Mouse (Mus musculus) hindbrain, embryonic 15.5 days (tissue): ENCODE data around the gene Ccdc88b. TPM values are rescaled to one million over a fixed set of nuclear protein-coding genes. Genes with fewer than 3 reads are reported as not detected.

ENCODE experiments used
- ATAC-seq: fragments of 200-750 bp; cut with Nextera tagmentation; 2 replicates; pipeline ENCODE4 v1.8.0; 2017; ENCODE audit warnings: low read depth, moderate number of reproducible peaks, moderate TSS enrichment; ENCODE audit not compliant: low FRiP score
- H3K27ac ChIP-seq: fragments of 300-500 bp; sonication (generic); replicated peaks from 2 replicates; pipeline ENCODE4 v1.5.1; 2015; ENCODE audit warnings: mild to moderate bottlenecking, inconsistent platforms
- H3K27me3 ChIP-seq: fragments of 300-500 bp; sonication (generic); 2 replicates; pipeline ENCODE4 v1.6.1; 2015; ENCODE audit warnings: control low read depth, inconsistent platforms
- H3K36me3 ChIP-seq: fragments of 300-500 bp; sonication (generic); 2 replicates; pipeline ENCODE4 v1.6.1; 2015; ENCODE audit warnings: control low read depth, inconsistent platforms
- H3K4me1 ChIP-seq: fragments of 300-500 bp; sonication (generic); replicated peaks from 2 replicates; pipeline ENCODE4 v1.6.1; 2015; ENCODE audit warnings: control low read depth, inconsistent platforms
- H3K4me2 ChIP-seq: fragments of 300-500 bp; sonication (generic); 2 replicates; pipeline ENCODE4 v1.6.1; 2015; ENCODE audit warnings: moderate library complexity, mild to moderate bottlenecking, inconsistent platforms
- H3K4me3 ChIP-seq: fragments of 300-500 bp; sonication (generic); 2 replicates; pipeline ENCODE4 v1.5.1; 2015; ENCODE audit warnings: mild to moderate bottlenecking, inconsistent platforms
- H3K9ac ChIP-seq: fragments of 300-500 bp; sonication (generic); 2 replicates; pipeline ENCODE4 v1.6.1; 2015; ENCODE audit warnings: inconsistent platforms
- H3K9me3 ChIP-seq: fragments of 300-500 bp; sonication (generic); 2 replicates; pipeline ENCODE4 v1.6.1; 2016; ENCODE audit warnings: control low read depth, inconsistent platforms
- WGBS: fragments of 180-500 bp; shearing (Covaris S2); methylation state at CpG from one replicate; pipeline ENCODE4 v1.1.7; 2015; 5-methylcytosine and 5-hydroxymethylcytosine counted together
- polyA plus RNA-seq: library from polyadenylated mRNA; unstranded; fragments of >200 nt; fragmentation: Nextera tagmentation; extraction: Ambion mirVana; gene quantifications from 2 replicates; pipeline ENCODE4 v1.2.1, GENCODE M21; 2015

The Ccdc88b gene
- polyA plus RNA-seq, 1 experiment from 2014 or later, result 1.1 TPM

DNA sequence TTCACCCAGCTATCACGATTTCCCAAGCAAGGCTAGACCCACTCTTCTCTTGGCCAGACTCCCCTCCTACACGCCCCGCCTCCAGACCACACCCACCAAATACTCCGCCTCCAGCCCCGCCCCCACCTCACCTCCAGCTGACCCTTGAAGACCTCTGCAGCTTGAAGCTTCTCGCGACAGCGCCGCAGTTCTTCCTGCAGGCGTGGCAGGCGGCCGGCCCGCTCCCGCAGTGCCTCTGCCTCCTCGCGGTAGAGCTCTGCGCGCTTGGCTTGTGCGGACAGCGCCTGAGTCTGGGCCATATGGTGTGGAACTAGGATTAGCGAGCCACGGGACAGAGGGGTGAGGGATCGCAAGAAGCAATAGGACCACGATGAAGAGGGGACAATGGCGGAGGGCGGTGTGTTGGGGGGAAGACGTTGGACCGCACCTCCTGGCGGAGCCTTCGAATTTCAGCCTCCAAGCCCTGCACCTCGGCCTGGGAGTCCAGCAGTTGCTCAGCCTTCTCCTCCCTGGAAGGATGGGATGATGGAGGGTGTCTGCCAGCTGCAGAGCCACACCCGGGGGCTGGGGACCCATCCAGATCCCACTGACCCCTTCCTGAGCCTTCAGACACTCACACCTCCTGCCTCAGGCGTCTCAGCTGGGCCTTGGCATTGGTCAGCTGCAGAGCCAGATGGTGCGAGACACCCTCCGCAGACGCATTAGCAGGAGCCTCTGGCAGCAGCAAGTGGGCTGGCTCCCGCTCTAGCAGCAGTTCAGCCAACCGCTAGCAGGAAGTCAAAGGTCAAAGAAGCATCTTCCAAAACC, 2.6 kb downstream of the Ccdc88b start:
- Histone ChIP-seq H3K4me1 (peaks cover 24% of the 10 kb centered on the region), H3K9ac (no peak overlapping the region), H3K4me3 (peak overlapping the region; percentile 15; the same call in 1 of the 2 replicates), H3K36me3 (no peaks in the 10 kb centered on the region), H3K9me3 (no peaks in the 10 kb centered on the region), H3K27me3 (peaks cover 2% of the 10 kb centered on the region), H3K4me2 (peak overlapping the region; percentile 48), H3K27ac (0 out of 2 replicates have a peak overlapping the region, but pooled peaks have one; percentile 23)
- peak; percentile 55 for ATAC-seq
- WGBS, result 8% methylated on average over 38 of the region's 38 CpGs

DNA sequence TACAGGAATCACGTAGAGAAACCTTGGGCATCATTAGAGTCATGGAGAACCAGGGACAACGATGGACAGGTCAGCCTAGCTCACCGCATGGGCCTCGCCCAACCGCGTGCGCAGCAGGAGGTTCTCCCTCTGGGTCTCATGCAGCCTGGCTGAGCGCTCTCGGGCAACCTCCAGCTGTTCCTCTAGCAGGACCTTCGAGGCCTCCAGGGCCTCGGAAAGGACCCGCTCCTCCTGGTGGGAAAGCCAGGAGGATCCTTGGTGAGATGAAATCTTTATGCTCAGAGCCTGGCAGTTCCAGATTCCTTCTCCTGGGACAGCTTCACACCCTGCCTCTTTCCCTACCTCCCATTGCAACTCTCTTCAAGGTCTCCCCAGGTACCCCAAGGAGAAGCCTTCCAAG, 3.4 kb downstream of the Ccdc88b start:
- Histone ChIP-seq H3K36me3 (no peaks in the 10 kb centered on the region), H3K27me3 (peaks cover 3% of the 10 kb centered on the region), H3K9ac (no peak overlapping the region), H3K27ac (no peak overlapping the region), H3K4me1 (peaks cover 24% of the 10 kb centered on the region), H3K9me3 (no peaks in the 10 kb centered on the region), H3K4me2 (peak overlapping the region; percentile 48; the same call in 1 of the 2 replicates), H3K4me3 (no peak overlapping the region)
- WGBS, result 91% methylated on average over 12 of the region's 12 CpGs
- no peak for ATAC-seq

GRCm38 (mm10) chr19:6853903-6854302, 4.1 kb downstream of the Ccdc88b start:
- peaks cover 24% of the 10 kb centered on the region for H3K4me1 ChIP-seq
- no peak overlapping the region for H3K27ac ChIP-seq
- H3K9me3 ChIP-seq, result no peaks in the 10 kb centered on the region
- no peak for ATAC-seq
- H3K4me2 ChIP-seq, result no peak overlapping the region
- H3K27me3 ChIP-seq, result peaks cover 11% of the 10 kb centered on the region
- no peak overlapping the region for H3K4me3 ChIP-seq
- H3K36me3 ChIP-seq, result no peaks in the 10 kb centered on the region
- 82% methylated on average over 8 of the region's 8 CpGs for WGBS
- no peak overlapping the region for H3K9ac ChIP-seq

DNA sequence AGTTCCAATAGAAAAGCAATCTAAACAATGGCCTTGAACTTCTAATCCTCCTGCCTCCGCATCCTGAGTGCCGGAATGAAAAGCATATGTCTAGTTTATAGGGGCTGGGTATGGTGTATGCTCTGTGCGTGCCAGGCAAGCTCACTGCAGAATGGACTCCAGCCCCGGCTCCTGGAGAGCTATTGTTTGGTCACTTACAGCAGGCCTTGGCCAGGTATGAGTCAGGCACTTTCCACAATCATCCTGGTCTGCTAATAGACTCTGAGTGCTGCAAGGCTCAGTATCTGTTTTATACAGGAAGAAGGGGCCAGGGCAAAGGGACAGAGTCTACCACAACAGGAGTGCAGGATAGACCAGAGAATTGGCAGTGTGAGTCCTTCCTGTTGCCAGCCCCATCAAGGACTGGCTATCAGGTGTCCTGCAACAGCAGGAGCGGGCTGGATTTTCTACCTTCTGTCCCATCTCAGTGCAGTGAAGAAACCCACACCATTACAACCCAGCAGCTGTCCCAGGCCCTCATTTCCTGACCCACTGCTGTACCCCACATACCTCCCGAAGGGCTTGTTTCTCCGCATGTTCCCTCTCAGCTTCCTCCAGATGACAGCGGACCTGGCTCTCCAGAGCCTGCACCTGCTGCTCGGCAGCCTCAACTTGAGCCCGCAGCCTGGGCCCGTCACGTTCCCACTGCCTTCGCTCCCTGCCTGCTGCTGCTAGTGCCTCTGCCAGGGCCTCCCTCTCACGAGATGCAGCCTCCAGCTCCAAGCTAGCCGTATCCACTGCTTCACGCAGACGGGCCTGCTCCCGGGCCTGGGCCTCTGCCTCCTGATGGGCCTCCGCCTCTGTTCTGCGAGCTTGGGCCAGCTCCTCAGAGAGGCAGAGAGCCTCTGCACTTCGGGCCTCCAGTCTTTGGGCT, 5.4 kb downstream of the Ccdc88b start:
- no peak overlapping the region for H3K27ac ChIP-seq
- H3K4me1 ChIP-seq, result peaks cover 33% of the 10 kb centered on the region
- H3K4me3 ChIP-seq, result no peak overlapping the region
- H3K36me3 ChIP-seq, result no peaks in the 10 kb centered on the region
- WGBS, result 79% methylated on average over 21 of the region's 21 CpGs
- H3K9me3 ChIP-seq, result no peaks in the 10 kb centered on the region
- H3K4me2 ChIP-seq, result no peak overlapping the region
- ATAC-seq, result no peak
- H3K9ac ChIP-seq, result no peak overlapping the region
- peaks cover 23% of the 10 kb centered on the region for H3K27me3 ChIP-seq

DNA sequence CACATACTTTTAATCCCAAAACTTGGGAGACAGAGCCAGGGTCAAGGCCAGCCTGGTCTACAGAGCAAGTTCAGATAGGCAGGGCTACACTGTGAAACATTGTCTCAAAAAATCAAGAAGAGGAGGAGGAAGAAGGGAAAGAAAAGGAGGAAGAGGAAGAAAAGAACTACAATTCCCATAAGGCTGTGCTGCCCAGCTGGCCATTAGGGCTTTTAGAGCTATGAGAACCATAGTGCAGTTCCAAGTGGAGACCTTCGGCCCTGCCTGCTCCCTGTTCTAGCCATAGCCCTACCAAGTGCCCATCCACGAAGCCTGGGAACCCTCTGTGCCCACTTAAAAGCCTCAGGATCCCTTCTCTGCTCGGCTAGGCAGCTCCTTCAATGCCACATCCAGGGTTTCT, 6.5 kb downstream of the Ccdc88b start:
- H3K4me2 ChIP-seq, result no peak overlapping the region
- no peak overlapping the region for H3K27ac ChIP-seq
- no peak for ATAC-seq
- H3K9me3 ChIP-seq, result no peaks in the 10 kb centered on the region
- peaks cover 29% of the 10 kb centered on the region for H3K4me1 ChIP-seq
- H3K36me3 ChIP-seq, result no peaks in the 10 kb centered on the region
- peaks cover 34% of the 10 kb centered on the region for H3K27me3 ChIP-seq
- 81% methylated on average over 3 of the region's 3 CpGs for WGBS
- H3K9ac ChIP-seq, result no peak overlapping the region
- H3K4me3 ChIP-seq, result no peak overlapping the region

GRCm38 (mm10) chr19:6849506-6850068, 8.4 kb downstream of the Ccdc88b start:
- H3K27me3 ChIP-seq, result peaks cover 40% of the 10 kb centered on the region
- H3K4me1 ChIP-seq, result peaks cover 11% of the 10 kb centered on the region
- H3K9me3 ChIP-seq, result no peaks in the 10 kb centered on the region
- H3K27ac ChIP-seq, result no peak overlapping the region
- no peaks in the 10 kb centered on the region for H3K36me3 ChIP-seq
- no peak overlapping the region for H3K4me3 ChIP-seq
- ATAC-seq, result no peak
- H3K4me2 ChIP-seq, result no peak overlapping the region
- no peak overlapping the region for H3K9ac ChIP-seq
- 69% methylated on average over 23 of the region's 23 CpGs for WGBS

DNA sequence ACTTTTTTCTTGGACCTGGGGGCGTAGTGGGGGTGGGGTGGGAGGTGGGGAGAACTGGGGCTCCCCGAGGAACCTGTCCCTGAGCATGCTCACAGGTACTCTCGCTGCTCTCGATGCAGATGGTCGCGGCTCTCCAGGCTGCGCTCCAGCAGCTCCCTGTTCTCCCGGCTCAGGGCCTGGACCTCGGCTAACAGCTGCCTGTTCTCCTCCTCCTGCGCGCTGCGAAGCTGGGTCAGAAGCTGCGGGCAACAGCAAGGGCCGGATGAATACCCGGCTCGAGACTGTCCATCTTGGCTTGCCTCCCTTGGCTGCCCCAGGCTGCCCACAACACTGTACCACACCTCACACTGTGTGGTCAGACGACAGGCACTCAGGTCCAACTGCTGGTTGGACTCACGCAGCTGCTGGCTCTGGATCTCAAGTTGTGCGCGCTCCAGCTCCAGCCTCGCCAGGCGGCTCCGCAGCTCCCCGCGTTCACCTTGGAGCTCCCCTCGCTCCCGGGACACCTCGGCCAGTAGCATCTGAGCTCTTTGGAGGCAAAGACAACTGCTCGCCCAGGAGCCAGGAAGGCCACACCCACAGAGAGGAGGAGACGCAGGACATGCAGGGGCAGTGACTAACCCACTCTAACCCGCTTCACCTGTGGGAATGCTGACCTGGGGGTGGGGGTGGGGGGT, 10.0 kb downstream of the Ccdc88b start:
- H3K4me3 ChIP-seq, result peak overlapping the region; percentile 16
- H3K36me3 ChIP-seq, result no peaks in the 10 kb centered on the region
- peaks cover 10% of the 10 kb centered on the region for H3K4me1 ChIP-seq
- no peak for ATAC-seq
- H3K9me3 ChIP-seq, result no peaks in the 10 kb centered on the region
- WGBS, result 3% methylated on average over 27 of the region's 31 CpGs
- peak overlapping the region; percentile 46 for H3K4me2 ChIP-seq
- H3K9ac ChIP-seq, result no peak overlapping the region
- H3K27me3 ChIP-seq, result peaks cover 43% of the 10 kb centered on the region
- H3K27ac ChIP-seq, result no peak overlapping the region

DNA sequence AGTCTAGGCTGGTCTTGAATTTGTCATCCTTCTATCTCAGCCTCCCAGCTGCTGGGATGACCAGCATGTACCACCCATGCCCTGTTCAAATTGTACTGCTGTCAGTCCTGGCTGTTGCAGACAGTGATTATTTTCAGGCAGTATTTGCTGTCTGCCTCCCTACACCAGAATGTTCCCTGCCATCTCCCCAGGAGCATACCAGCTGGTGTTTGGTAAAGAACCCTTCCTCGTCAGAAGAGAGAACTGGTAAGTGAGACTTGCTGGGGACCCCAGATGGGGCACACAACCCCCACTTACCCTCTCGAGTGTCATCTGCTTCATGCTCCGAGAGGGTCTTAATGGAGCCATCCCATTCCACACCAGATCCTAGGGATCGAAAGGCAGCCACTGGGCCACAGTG, 12.0 kb downstream of the Ccdc88b start:
- no peak for ATAC-seq
- H3K4me2 ChIP-seq, result no peak overlapping the region
- no peak overlapping the region for H3K9ac ChIP-seq
- no peak overlapping the region for H3K27ac ChIP-seq
- 67% methylated on average over 4 of the region's 4 CpGs for WGBS
- no peaks in the 10 kb centered on the region for H3K36me3 ChIP-seq
- peaks cover 13% of the 10 kb centered on the region for H3K4me1 ChIP-seq
- no peak overlapping the region for H3K4me3 ChIP-seq
- H3K9me3 ChIP-seq, result no peaks in the 10 kb centered on the region
- peaks cover 50% of the 10 kb centered on the region for H3K27me3 ChIP-seq

- ATAC-seq, result no peak
- WGBS, result 38% methylated on average over 1 of the region's 1 CpGs
- no peak overlapping the region for H3K9ac ChIP-seq
- H3K4me3 ChIP-seq, result no peak overlapping the region
- H3K9me3 ChIP-seq, result no peaks in the 10 kb centered on the region
- H3K4me2 ChIP-seq, result no peak overlapping the region
- peaks cover 24% of the 10 kb centered on the region for H3K4me1 ChIP-seq
- H3K36me3 ChIP-seq, result no peaks in the 10 kb centered on the region
- H3K27me3 ChIP-seq, result peaks cover 43% of the 10 kb centered on the region
- H3K27ac ChIP-seq, result no peak overlapping the region
These were observed 15.7 kb downstream of the Ccdc88b start for GRCm38 (mm10) chr19:6842353-6842752.

DNA sequence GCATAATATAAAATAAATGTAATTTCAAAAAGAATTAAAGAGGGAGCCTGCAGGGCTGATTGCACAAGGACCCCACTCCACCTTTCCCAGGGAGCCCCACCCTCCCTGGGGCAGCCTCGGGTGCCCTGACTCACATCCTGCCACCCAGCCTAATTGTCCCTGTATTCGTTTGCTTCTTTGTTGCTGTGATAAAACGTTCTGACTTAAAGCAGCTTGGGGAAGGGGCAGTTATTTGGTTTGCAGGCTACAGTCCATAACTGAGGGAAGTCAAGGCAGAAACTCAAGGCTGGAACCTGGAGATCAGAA, 16.8 kb downstream of the Ccdc88b start:
- H3K27ac ChIP-seq, result no peak overlapping the region
- peak overlapping the region; percentile 99 for H3K4me2 ChIP-seq
- H3K4me1 ChIP-seq, result peaks cover 24% of the 10 kb centered on the region
- peaks cover 36% of the 10 kb centered on the region for H3K27me3 ChIP-seq
- peak overlapping the region; percentile 75; the same call in 1 of the 2 replicates for H3K4me3 ChIP-seq
- H3K9ac ChIP-seq, result no peak overlapping the region
- no peak for ATAC-seq
- no peaks in the 10 kb centered on the region for H3K36me3 ChIP-seq
- H3K9me3 ChIP-seq, result no peaks in the 10 kb centered on the region
- WGBS, result 28% methylated on average over 3 of the region's 3 CpGs

- peaks cover 24% of the 10 kb centered on the region for H3K4me1 ChIP-seq
These were observed 17.3 kb downstream of the Ccdc88b start, which contains the start of gene Rps6ka4 for GRCm38 (mm10) chr19:6840475-6841291. Rps6ka4 (minus strand) TSS chr19:6840636.

More at GRCm38 (mm10) chr19:6840475-6841291, 17.3 kb downstream of the Ccdc88b start, which contains the start of gene Rps6ka4:
- 3% methylated on average over 40 of the region's 44 CpGs for WGBS
- peak within 1 kb of the TSS; percentile 72 for H3K9ac ChIP-seq
- H3K27ac ChIP-seq, result no peak within 1 kb of the TSS; the same call in 1 of the 2 replicates
- peak within 1 kb of the TSS; percentile 99 for H3K4me2 ChIP-seq
- H3K4me3 ChIP-seq, result peak within 1 kb of the TSS; percentile 75
- no peaks in the 10 kb centered on the region for H3K36me3 ChIP-seq
- peak; percentile 74 for ATAC-seq
- H3K27me3 ChIP-seq, result peaks cover 32% of the 10 kb centered on the region
- H3K9me3 ChIP-seq, result no peaks in the 10 kb centered on the region
